Mouse (Mus musculus) bone marrow macrophage, adult 2 months (primary cell): ENCODE measurements around the gene Gm11541.

Source experiments
- CTCF ChIP-seq: IDR thresholded peaks from 2 replicates; pipeline ENCODE4 v1.5.1; 2012; ENCODE audit warnings: low read depth, mild to moderate bottlenecking, low read length, moderate library complexity
- POLR2A ChIP-seq: IDR thresholded peaks from 2 replicates; pipeline ENCODE4 v1.6.1; 2012; ENCODE audit warnings: mild to moderate bottlenecking, low read depth, low read length, borderline replicate concordance

- TF ChIP-seq CTCF: no peak
- TF ChIP-seq POLR2A: no peak
These were observed 11.3 kb upstream of the Gm11541 start for GRCm38 (mm10) chr11:94715622-94716021.
